Mouse (Mus musculus) liver, postnatal 0 days (tissue): ENCODE data around the gene Gprc5b.

ENCODE experiments used
- CTCF ChIP-seq: sonication (generic); IDR thresholded peaks from 2 replicates; pipeline ENCODE4 v1.5.1; 2016; ENCODE audit warnings: antibody characterized with exemption, low read depth
- EP300 ChIP-seq: IDR thresholded peaks from 2 replicates; pipeline ENCODE4 v1.6.1; 2016; ENCODE audit warnings: antibody characterized with exemption, low read depth, mild to moderate bottlenecking

GRCm38 (mm10) chr7:119022238-119023156 lies 27.5 kb upstream of the Gprc5b start:
- TF ChIP-seq CTCF: peak; percentile 55
- no peak for TF ChIP-seq EP300
